Comparison of ENCODE assay signal across 8 mouse cellular contexts in genomic region chr9:57708720-57709274, GRCm38 (mm10). TPM values are rescaled to one million over a fixed set of nuclear protein-coding genes. Genes with fewer than 3 reads are reported as not detected.
A peak's percentile ranks its signal among the peaks of the same experiment; 100 is the strongest.
DNase-seq lines count a peak whose midpoint lies in the region; ATAC-seq and TF ChIP-seq lines count a peak whose summit lies in the region.

No protein-coding gene starts in this region.

- no peaks in the 10 kb centered on the region for H3K9me3 ChIP-seq in embryonic facial prominence, embryonic 11.5 days (replicated peaks; ENCODE audit: control insufficient read depth, low read length)
- H3K9me3 ChIP-seq in heart, embryonic 15.5 days (replicated peaks), result no peaks in the 10 kb centered on the region; the same call in 1 of the 2 replicates
- H3K9me3 ChIP-seq in lung, postnatal 0 days (ENCODE audit: low read length), result no peaks in the 10 kb centered on the region

- H3K9ac ChIP-seq in embryonic facial prominence, embryonic 11.5 days (replicated peaks; ENCODE audit: low read length), result peak overlapping the region; percentile 79
- H3K9ac ChIP-seq in heart, embryonic 15.5 days, result peak overlapping the region; percentile 83
- H3K9ac ChIP-seq in lung, postnatal 0 days (replicated peaks; ENCODE audit: low read depth), result peak overlapping the region; percentile 95

- no peaks in the 10 kb centered on the region for H3K36me3 ChIP-seq in embryonic facial prominence, embryonic 11.5 days (replicated peaks; ENCODE audit: control insufficient read depth, insufficient read depth, low read depth, low read length)
- H3K36me3 ChIP-seq in heart, embryonic 15.5 days, result peaks cover 9% of the 10 kb centered on the region; the same call in 1 of the 2 replicates
- no peaks in the 10 kb centered on the region; the same call in 1 of the 2 replicates for H3K36me3 ChIP-seq in lung, postnatal 0 days (ENCODE audit: insufficient read depth, low read length)

- no peak for TF ChIP-seq CTCF in lung, postnatal 0 days (IDR thresholded peaks at IDR 0.05)

- peak overlapping the region; percentile 61 for H3K4me2 ChIP-seq in embryonic facial prominence, embryonic 11.5 days (ENCODE audit: low read depth, low read length)
- H3K4me2 ChIP-seq in heart, embryonic 15.5 days, result peak overlapping the region; percentile 81
- H3K4me2 ChIP-seq in lung, postnatal 0 days (replicated peaks; ENCODE audit: low read depth, low read length), result peak overlapping the region; percentile 80

- no peak for ATAC-seq in CD4-positive, CD25-positive, alpha-beta regulatory T cell, adult 4 months
- peak; percentile 22 for ATAC-seq in activated CD4-positive, CD25-positive, alpha-beta regulatory T cell, adult 4 months
- peak; percentile 68; the same call in 1 of the 2 replicates for ATAC-seq in embryonic facial prominence, embryonic 11.5 days (replicated peaks; ENCODE audit: insufficient number of reproducible peaks, low FRiP score, low TSS enrichment, low read depth)
- ATAC-seq in heart, embryonic 15.5 days (replicated peaks; ENCODE audit: insufficient number of reproducible peaks, insufficient read depth, low FRiP score, low read depth), result peak; percentile 39
- ATAC-seq in lung, postnatal 0 days, result peak; percentile 71

- peak overlapping the region; percentile 66 for H3K4me3 ChIP-seq in embryonic facial prominence, embryonic 11.5 days (ENCODE audit: low read depth, low read length)
- peak overlapping the region; percentile 89 for H3K4me3 ChIP-seq in heart, embryonic 15.5 days
- H3K4me3 ChIP-seq in lung, postnatal 0 days (ENCODE audit: low read depth, low read length), result peak overlapping the region; percentile 96

- DNase-seq in CD4-positive, CD25-positive, alpha-beta regulatory T cell, adult 2 months (ENCODE audit: low read depth, low spot score), result peak; percentile 59
- peak; percentile 52 for DNase-seq in embryonic facial prominence, embryonic 11.5 days (ENCODE audit: low spot score)
- peak; percentile 34 to 46 for DNase-seq in layer of hippocampus, postnatal 25 days (ENCODE audit: extremely low spot score in 1 of 2, low spot score in 1 of 2)
- peak; percentile 41 for DNase-seq in lung, postnatal 0 days (ENCODE audit: low spot score)
- DNase-seq in right cerebral cortex, postnatal 14 days, result peak; percentile 65

- H3K27ac ChIP-seq in embryonic facial prominence, embryonic 11.5 days (replicated peaks; ENCODE audit: low read depth, low read length), result no peak overlapping the region
- peak overlapping the region; percentile 84 for H3K27ac ChIP-seq in heart, embryonic 15.5 days
- H3K27ac ChIP-seq in lung, postnatal 0 days (ENCODE audit: low read length), result peak overlapping the region; percentile 95

- no peaks in the 10 kb centered on the region for H3K27me3 ChIP-seq in embryonic facial prominence, embryonic 11.5 days (ENCODE audit: control insufficient read depth, insufficient read depth, low read length)
- no peaks in the 10 kb centered on the region for H3K27me3 ChIP-seq in heart, embryonic 15.5 days
- H3K27me3 ChIP-seq in lung, postnatal 0 days (replicated peaks; ENCODE audit: insufficient read depth, low read length), result no peaks in the 10 kb centered on the region

- WGBS in embryonic facial prominence, embryonic 11.5 days, result 3% methylated on average over 35 of the region's 39 CpGs
- WGBS in heart, embryonic 15.5 days, result 1% methylated on average over 35 of the region's 39 CpGs
- under 1% methylated on average over 37 of the region's 39 CpGs for WGBS in lung, postnatal 0 days

- TF ChIP-seq EP300 in lung, postnatal 0 days (IDR thresholded peaks at IDR 0.05), result no peak

- H3K4me1 ChIP-seq in embryonic facial prominence, embryonic 11.5 days (ENCODE audit: control insufficient read depth, insufficient read depth, low read length), result no peaks in the 10 kb centered on the region
- peaks cover 10% of the 10 kb centered on the region for H3K4me1 ChIP-seq in heart, embryonic 15.5 days (replicated peaks)
- H3K4me1 ChIP-seq in lung, postnatal 0 days (ENCODE audit: insufficient read depth, low read depth, low read length), result no peaks in the 10 kb centered on the region

RNA-seq across cellular contexts. Expression of gene Edc3, which starts 0.5 kb away (rescaled TPM):
- polyA plus RNA-seq in CD4-positive, CD25-positive, alpha-beta regulatory T cell, adult 4 months (2017; shearing (Covaris generic)), result 10 to 100 TPM; 30.2 to 30.5 TPM
- 10 to 100 TPM; 23.1 to 26.5 TPM for polyA plus RNA-seq in activated CD4-positive, CD25-positive, alpha-beta regulatory T cell, adult 4 months (2017; shearing (Covaris generic))
- polyA plus RNA-seq in embryonic facial prominence, embryonic 11.5 days (2014; fragmentation: Nextera tagmentation; extraction: Ambion mirVana), result 28.1 and 29.1 TPM in 2 replicates
- polyA plus RNA-seq in heart, embryonic 15.5 days (2015; fragmentation: Nextera tagmentation; extraction: Ambion mirVana), result 13.5 and 21.4 TPM in 2 replicates
- total RNA-seq in layer of hippocampus, postnatal 25 days (2021), result 10 to 100 TPM; 14.0 to 15.2 TPM
- polyA plus RNA-seq in lung, postnatal 0 days (2015; fragmentation: Nextera tagmentation; extraction: Ambion mirVana), result 23.3 and 25.3 TPM in 2 replicates

RNA-seq across cellular contexts. Expression of gene Cyp1a1, which starts 21.1 kb away (rescaled TPM):
- polyA plus RNA-seq in CD4-positive, CD25-positive, alpha-beta regulatory T cell, adult 4 months (2017; shearing (Covaris generic)), result not detected
- not detected for polyA plus RNA-seq in activated CD4-positive, CD25-positive, alpha-beta regulatory T cell, adult 4 months (2017; shearing (Covaris generic))
- not detected in 2 replicates for polyA plus RNA-seq in embryonic facial prominence, embryonic 11.5 days (2014; fragmentation: Nextera tagmentation; extraction: Ambion mirVana)
- not detected in 2 replicates for polyA plus RNA-seq in heart, embryonic 15.5 days (2015; fragmentation: Nextera tagmentation; extraction: Ambion mirVana)
- total RNA-seq in layer of hippocampus, postnatal 25 days (2021), result under 1 TPM; 0.12 to 0.14 TPM
- polyA plus RNA-seq in lung, postnatal 0 days (2015; fragmentation: Nextera tagmentation; extraction: Ambion mirVana), result 9.0 and 13.0 TPM in 2 replicates

RNA-seq across cellular contexts. Expression of gene Cyp1a2, which starts 25.3 kb away (rescaled TPM):
- polyA plus RNA-seq in CD4-positive, CD25-positive, alpha-beta regulatory T cell, adult 4 months (2017; shearing (Covaris generic)), result not detected
- not detected for polyA plus RNA-seq in activated CD4-positive, CD25-positive, alpha-beta regulatory T cell, adult 4 months (2017; shearing (Covaris generic))
- polyA plus RNA-seq in embryonic facial prominence, embryonic 11.5 days (2014; fragmentation: Nextera tagmentation; extraction: Ambion mirVana), result not detected in 2 replicates
- polyA plus RNA-seq in heart, embryonic 15.5 days (2015; fragmentation: Nextera tagmentation; extraction: Ambion mirVana), result not detected in 2 replicates
- not detected for total RNA-seq in layer of hippocampus, postnatal 25 days (2021)
- polyA plus RNA-seq in lung, postnatal 0 days (2015; fragmentation: Nextera tagmentation; extraction: Ambion mirVana), result 0.07 TPM in 1 of 2 replicates, not detected in the other

RNA-seq across cellular contexts. Expression of gene Csk, which starts 55.4 kb away (rescaled TPM):
- polyA plus RNA-seq in CD4-positive, CD25-positive, alpha-beta regulatory T cell, adult 4 months (2017; shearing (Covaris generic)), result 100 to 1,000 TPM; 110 to 150 TPM
- polyA plus RNA-seq in activated CD4-positive, CD25-positive, alpha-beta regulatory T cell, adult 4 months (2017; shearing (Covaris generic)), result 100 to 1,000 TPM; 118 to 146 TPM
- polyA plus RNA-seq in embryonic facial prominence, embryonic 11.5 days (2014; fragmentation: Nextera tagmentation; extraction: Ambion mirVana), result 30.7 and 31.4 TPM in 2 replicates
- 14.6 and 20.6 TPM in 2 replicates for polyA plus RNA-seq in heart, embryonic 15.5 days (2015; fragmentation: Nextera tagmentation; extraction: Ambion mirVana)
- 10 to 100 TPM; 37.5 to 37.9 TPM for total RNA-seq in layer of hippocampus, postnatal 25 days (2021)
- polyA plus RNA-seq in lung, postnatal 0 days (2015; fragmentation: Nextera tagmentation; extraction: Ambion mirVana), result 25.6 and 27.3 TPM in 2 replicates

RNA-seq across cellular contexts. Expression of gene Clk3, which starts 56.9 kb away (rescaled TPM):
- polyA plus RNA-seq in CD4-positive, CD25-positive, alpha-beta regulatory T cell, adult 4 months (2017; shearing (Covaris generic)), result 100 to 1,000 TPM in 1 of 2 experiments, 10 to 100 TPM in 1; 95.0 to 107 TPM
- polyA plus RNA-seq in activated CD4-positive, CD25-positive, alpha-beta regulatory T cell, adult 4 months (2017; shearing (Covaris generic)), result 10 to 100 TPM; 70.7 to 77.8 TPM
- polyA plus RNA-seq in embryonic facial prominence, embryonic 11.5 days (2014; fragmentation: Nextera tagmentation; extraction: Ambion mirVana), result 70.0 and 79.3 TPM in 2 replicates
- 48.5 and 65.2 TPM in 2 replicates for polyA plus RNA-seq in heart, embryonic 15.5 days (2015; fragmentation: Nextera tagmentation; extraction: Ambion mirVana)
- total RNA-seq in layer of hippocampus, postnatal 25 days (2021), result 10 to 100 TPM; 72.9 to 75.2 TPM
- polyA plus RNA-seq in lung, postnatal 0 days (2015; fragmentation: Nextera tagmentation; extraction: Ambion mirVana), result 65.1 and 65.5 TPM in 2 replicates
